Mouse (Mus musculus) MEL (cell line): ENCODE measurements around the gene Gm13539.

ENCODE experiments used
- EP300 ChIP-seq, 2 experiments: IDR thresholded peaks; 2 replicates each; pipeline ENCODE4 v1.6.1; 2011; ENCODE audit warnings: improper control_type of control experiment in 2 of 2, low read length in 2 of 2, low read depth in 1 of 2, mild to moderate bottlenecking in 1 of 2
- NRF1 ChIP-seq: IDR thresholded peaks from 2 replicates; pipeline ENCODE4 v1.6.1; 2014; ENCODE audit warnings: low read depth, mild to moderate bottlenecking, inconsistent platforms, low read length, improper control_type of control experiment, moderate library complexity; ENCODE audit not compliant: poor library complexity, insufficient read depth, severe bottlenecking
- POLR2A ChIP-seq, 2 experiments: IDR thresholded peaks; 2 replicates each; pipeline ENCODE4 v1.6.1; 2011 to 2012; ENCODE audit warnings: low read length in 2 of 2, mild to moderate bottlenecking in 2 of 2, control low read depth in 1 of 2, improper control_type of control experiment in 1 of 2, low read depth in 1 of 2, moderate library complexity in 1 of 2; ENCODE audit not compliant: control insufficient read depth in 1 of 2, insufficient read depth in 1 of 2, poor library complexity in 1 of 2
- ZKSCAN1 ChIP-seq: IDR thresholded peaks from 2 replicates; pipeline ENCODE4 v1.6.1; 2012; ENCODE audit warnings: low read depth, mild to moderate bottlenecking, inconsistent platforms, low read length, improper control_type of control experiment, moderate library complexity

GRCm38 (mm10) chr2:25781957-25782356 lies at the start of gene Gm13539:
- TF ChIP-seq NRF1 = no peak
- no peak for TF ChIP-seq POLR2A (IDR thresholded peaks at IDR 0.05; ENCODE audit: control insufficient read depth in 1 of 2, insufficient read depth in 1 of 2, low read depth in 1 of 2, low read length in 2 of 2, poor library complexity in 1 of 2)
- TF ChIP-seq ZKSCAN1 = no peak
- TF ChIP-seq EP300 (IDR thresholded peaks at IDR 0.05; ENCODE audit: low read depth in 1 of 2, low read length in 2 of 2) = no peak
